Mouse (Mus musculus): ENCODE measurements around the gene Prdm1.

DNA sequence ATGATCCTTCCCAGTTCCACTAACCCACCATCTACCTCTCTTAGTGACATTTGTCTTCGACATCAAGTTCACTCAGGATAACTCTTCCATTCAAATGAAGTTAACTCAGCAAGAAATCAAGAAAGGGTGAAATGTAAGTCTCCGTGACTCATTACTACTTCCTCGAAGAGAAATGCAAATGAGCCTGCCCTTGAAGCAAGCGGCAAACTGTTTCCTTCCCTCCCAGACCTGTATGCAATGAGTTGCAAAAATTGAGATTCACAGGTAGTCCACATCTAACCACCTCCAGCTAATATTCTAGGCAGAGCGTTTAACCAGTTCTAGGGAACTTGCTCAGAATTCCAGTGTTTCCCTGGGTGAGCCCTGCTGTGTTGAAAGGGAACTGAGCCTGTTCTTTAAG lies 78.6 kb downstream of the Prdm1 start:
- TF ChIP-seq POLR2A (IDR thresholded peaks at IDR 0.05; ENCODE audit: insufficient read depth, low read depth, low read length) (no peak), CTCF (IDR thresholded peaks at IDR 0.05) (no peak), EP300 (IDR thresholded peaks at IDR 0.05; ENCODE audit: insufficient read depth, low read depth, low read length) (no peak)
